Mouse (Mus musculus): Measurements from ENCODE around the gene Commd9. TPM values are rescaled to one million over a fixed set of nuclear protein-coding genes. Genes with fewer than 3 reads are reported as not detected.

The Commd9 gene
- 143 and 146 TPM in 2 replicates for polyA plus RNA-seq (2012; rRNA removed)

DNA sequence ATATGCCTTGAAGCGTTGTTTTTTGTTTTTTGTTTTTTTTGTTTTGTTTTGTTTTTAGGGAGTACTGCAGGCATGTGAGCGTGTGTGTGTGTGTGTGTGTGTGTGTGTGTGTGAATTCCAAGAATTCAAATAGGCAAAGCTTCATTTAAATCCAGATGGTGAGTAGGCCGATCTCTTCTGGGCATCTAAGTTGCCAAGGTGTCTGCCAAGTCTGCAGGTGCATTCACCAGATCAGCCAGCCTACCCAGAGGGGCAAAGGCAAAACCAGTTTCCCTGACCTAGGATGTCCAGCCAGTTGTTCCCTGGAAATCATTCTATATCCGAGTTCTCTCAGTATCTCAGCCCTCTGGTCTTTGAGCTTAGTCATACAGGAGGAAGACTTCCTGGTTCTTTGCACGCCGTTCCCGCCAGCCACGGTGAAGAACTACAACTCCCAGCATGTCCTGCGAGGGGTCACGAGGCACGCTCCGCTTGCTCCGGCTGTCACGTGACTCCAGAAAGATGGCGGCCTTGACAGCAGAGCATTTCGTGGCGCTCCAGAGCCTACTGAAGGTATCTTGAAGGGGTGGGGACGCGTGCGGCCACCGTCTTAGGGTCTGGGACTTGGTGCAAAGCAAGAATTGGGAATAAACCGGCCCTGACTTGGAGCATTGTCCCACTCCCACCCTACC lies at the start of gene Commd9:
TSS of gene Commd9 (plus strand) at position 480 of the 671 bp plus-strand sequence.

DNA sequence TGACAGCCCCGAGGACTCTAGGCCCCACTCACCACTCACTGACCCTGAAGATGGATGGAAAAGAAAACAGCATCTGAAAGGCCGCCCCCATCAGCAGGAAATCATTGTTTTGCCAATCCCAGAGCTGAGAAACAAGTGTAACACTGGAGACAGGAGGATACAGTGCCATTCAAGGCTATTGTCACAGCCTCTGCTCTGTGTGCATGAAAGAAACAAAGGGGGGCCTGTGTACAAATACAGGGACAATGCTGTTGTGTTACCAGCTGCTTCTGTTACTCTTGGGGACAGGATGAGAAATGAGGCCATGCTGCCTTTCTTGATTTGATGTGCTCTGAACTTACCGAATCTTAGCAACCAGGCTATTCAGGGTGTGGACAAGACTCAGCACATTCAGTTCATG lies 3.0 kb upstream of the Commd9 start, which contains the start of gene Prr5l:
TSS of gene Prr5l (minus strand) at position 30 of the 400 bp plus-strand sequence.

Other genes with a start within 250 kb of the Commd9 start
- gene Rag1, start 236.7 kb upstream of the Commd9 start, polyA plus RNA-seq (2012; rRNA removed): 0.16 and 0.31 TPM in 2 replicates
- gene B230118H07Rik, start 236.7 kb upstream of the Commd9 start, polyA plus RNA-seq (2012; rRNA removed): 27.9 and 28.5 TPM in 2 replicates
- 12.2 and 15.1 TPM in 2 replicates for gene Traf6, start 207.8 kb upstream of the Commd9 start, polyA plus RNA-seq (2012; rRNA removed)
- 4.5 and 4.7 TPM in 2 replicates for gene Prr5l, start 3.2 kb upstream of the Commd9 start, polyA plus RNA-seq (2012; rRNA removed)

All from central nervous system, embryonic 14 days (tissue).